Mouse (Mus musculus): ENCODE data around the gene Carf.

GRCm38 (mm10) chr1:60137346-60137745, 39.3 kb downstream of the Carf start:
- TF ChIP-seq CTCF (IDR thresholded peaks at IDR 0.05; ENCODE audit: low read depth) (no peak), EP300 (IDR thresholded peaks at IDR 0.05; ENCODE audit: low read depth) (no peak)

Measured in heart, postnatal 0 days (tissue).